20 mouse cellular contexts compared by ENCODE assay signal in the genomic region with DNA sequence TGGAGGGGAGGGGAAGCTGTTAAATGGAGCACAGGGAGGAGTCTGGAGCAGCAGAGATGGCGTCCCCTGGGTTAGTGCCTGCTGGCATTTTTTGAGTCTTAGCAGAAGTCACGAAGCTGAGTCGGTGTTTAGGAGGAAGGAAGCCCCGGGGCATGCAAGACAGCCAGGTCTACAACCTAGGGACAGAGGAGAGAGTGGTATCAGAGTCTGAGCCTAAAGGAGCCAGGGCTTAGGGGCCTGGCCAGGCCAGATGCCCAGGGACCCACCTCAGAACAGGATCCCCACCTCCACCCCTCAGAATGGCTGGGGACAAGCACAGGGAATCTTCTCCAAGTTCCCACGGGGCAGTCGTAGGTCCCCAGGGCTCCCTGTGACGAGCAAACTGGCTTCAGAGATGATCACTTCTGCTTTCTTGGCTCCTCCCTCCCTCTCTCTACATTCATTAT. TPM values are rescaled to one million over a fixed set of nuclear protein-coding genes. Genes with fewer than 3 reads are reported as not detected.
DNase-seq lines count a peak whose midpoint lies in the region; ATAC-seq and TF ChIP-seq lines count a peak whose summit lies in the region.
"Had no signal": no experiment of that assay in that cellular context is flagged by ENCODE, and none has a peak within 500 bp of the region (broad histone marks: within the 10 kb centered on the region; RNA-seq: fewer than 3 reads in every experiment).

No protein-coding gene starts in this region.

- ATAC-seq in hindbrain, embryonic 14.5 days (ENCODE audit: low FRiP score), result no peak
- ATAC-seq in G1E (ENCODE audit: extremely low read depth, insufficient number of reproducible peaks, low FRiP score, poor library complexity, severe bottlenecking), result no peak; the same call in 1 of the 2 replicates
- peak; percentile 20; the same call in 1 of the 2 replicates for ATAC-seq in liver, postnatal 0 days
- ATAC-seq in midbrain, postnatal 0 days (ENCODE audit: low FRiP score), result no peak
- ATAC-seq: hindbrain, postnatal 0 days; midbrain, embryonic 15.5 days; Patski had no signal

- peak overlapping the region; percentile 69; the same call in 1 of the 2 replicates for H3K27ac ChIP-seq in hindbrain, embryonic 10.5 days
- H3K27ac ChIP-seq in hindbrain, embryonic 14.5 days, result no peak overlapping the region
- H3K27ac ChIP-seq in liver, postnatal 0 days (ENCODE audit: low read depth), result peak overlapping the region; percentile 52
- H3K27ac ChIP-seq in midbrain, postnatal 0 days (ENCODE audit: low read depth, low read length), result no peak overlapping the region
- H3K27ac ChIP-seq: embryonic facial prominence, embryonic 15.5 days; hindbrain, postnatal 0 days; liver, embryonic 14.5 days; midbrain, embryonic 15.5 days; neural tube, embryonic 12.5 days; stomach, postnatal 0 days had no signal

- H3K36me3 ChIP-seq in hindbrain, embryonic 10.5 days, result peaks cover 46% of the 10 kb centered on the region
- peaks cover 29% of the 10 kb centered on the region for H3K36me3 ChIP-seq in hindbrain, embryonic 14.5 days (replicated peaks; ENCODE audit: control insufficient read depth, insufficient read depth)
- H3K36me3 ChIP-seq in G1E (replicated peaks), result peaks cover 27% of the 10 kb centered on the region
- H3K36me3 ChIP-seq in liver, postnatal 0 days (replicated peaks; ENCODE audit: insufficient read depth, low read length), result no peaks in the 10 kb centered on the region; the same call in 1 of the 2 replicates
- peaks cover 36% of the 10 kb centered on the region for H3K36me3 ChIP-seq in midbrain, postnatal 0 days (ENCODE audit: insufficient read depth, low read length)

- H3K4me2 ChIP-seq in hindbrain, embryonic 14.5 days (replicated peaks), result no peak overlapping the region
- peak overlapping the region; percentile 40; the same call in 1 of the 2 replicates for H3K4me2 ChIP-seq in liver, postnatal 0 days (ENCODE audit: low read depth, low read length)
- no peak overlapping the region for H3K4me2 ChIP-seq in midbrain, postnatal 0 days (ENCODE audit: low read depth, low read length, poor library complexity, severe bottlenecking)
- H3K4me2 ChIP-seq: embryonic facial prominence, embryonic 15.5 days; midbrain, embryonic 15.5 days; neural tube, embryonic 12.5 days had no signal

- no peaks in the 10 kb centered on the region for H3K9me3 ChIP-seq in hindbrain, embryonic 10.5 days
- H3K9me3 ChIP-seq in hindbrain, embryonic 14.5 days (ENCODE audit: control insufficient read depth, low read length), result no peaks in the 10 kb centered on the region
- H3K9me3 ChIP-seq in G1E (replicated peaks), result no peaks in the 10 kb centered on the region; the same call in 1 of the 2 replicates
- no peaks in the 10 kb centered on the region for H3K9me3 ChIP-seq in liver, postnatal 0 days (ENCODE audit: low read length)
- no peaks in the 10 kb centered on the region for H3K9me3 ChIP-seq in midbrain, postnatal 0 days (ENCODE audit: low read length)
- H3K9me3 ChIP-seq: embryonic facial prominence, embryonic 15.5 days; midbrain, embryonic 15.5 days; neural tube, embryonic 12.5 days had no signal

- 79% methylated on average over 7 of the region's 7 CpGs for WGBS in hindbrain, embryonic 10.5 days
- WGBS in hindbrain, embryonic 14.5 days, result 78% methylated on average over 7 of the region's 7 CpGs
- 32% methylated on average over 7 of the region's 7 CpGs for WGBS in liver, postnatal 0 days (ENCODE audit: insufficient replicate concordance)
- WGBS in midbrain, postnatal 0 days, result 70% methylated on average over 7 of the region's 7 CpGs

- H3K9ac ChIP-seq in hindbrain, embryonic 14.5 days, result no peak overlapping the region
- no peak overlapping the region for H3K9ac ChIP-seq in liver, postnatal 0 days (replicated peaks)
- no peak overlapping the region for H3K9ac ChIP-seq in midbrain, postnatal 0 days (replicated peaks; ENCODE audit: low read length, poor library complexity, severe bottlenecking)
- H3K9ac ChIP-seq: embryonic facial prominence, embryonic 15.5 days; liver, embryonic 14.5 days; midbrain, embryonic 15.5 days; neural tube, embryonic 12.5 days had no signal

- no peaks in the 10 kb centered on the region; the same call in 1 of the 2 replicates for H3K27me3 ChIP-seq in hindbrain, embryonic 10.5 days (ENCODE audit: insufficient read depth, poor library complexity, severe bottlenecking)
- H3K27me3 ChIP-seq in hindbrain, embryonic 14.5 days (ENCODE audit: control insufficient read depth, insufficient read depth, low read length), result no peaks in the 10 kb centered on the region
- H3K27me3 ChIP-seq in G1E (ENCODE audit: insufficient read depth, low read length), result peaks cover 22% of the 10 kb centered on the region; the same call in 1 of the 2 replicates
- no peaks in the 10 kb centered on the region for H3K27me3 ChIP-seq in liver, postnatal 0 days (ENCODE audit: insufficient read depth, low read length)
- H3K27me3 ChIP-seq in midbrain, postnatal 0 days (ENCODE audit: insufficient read depth, low read length), result no peaks in the 10 kb centered on the region
- H3K27me3 ChIP-seq: embryonic facial prominence, embryonic 15.5 days; midbrain, embryonic 15.5 days; neural tube, embryonic 12.5 days; Patski had no signal

- no peak overlapping the region for H3K4me3 ChIP-seq in hindbrain, embryonic 10.5 days
- H3K4me3 ChIP-seq in hindbrain, embryonic 14.5 days (replicated peaks; ENCODE audit: low read length), result no peak overlapping the region
- H3K4me3 ChIP-seq in G1E (ENCODE audit: low read depth, low read length), result peak overlapping the region; percentile 44; the same call in 1 of the 2 replicates
- no peak overlapping the region for H3K4me3 ChIP-seq in liver, postnatal 0 days (ENCODE audit: low read depth, low read length)
- H3K4me3 ChIP-seq in midbrain, postnatal 0 days (ENCODE audit: low read depth, low read length), result no peak overlapping the region
- H3K4me3 ChIP-seq: embryonic facial prominence, embryonic 15.5 days; midbrain, embryonic 15.5 days; neural tube, embryonic 12.5 days had no signal

- no peak for TF ChIP-seq EP300 in liver, postnatal 0 days (IDR thresholded peaks at IDR 0.05; ENCODE audit: low read depth)

- peaks cover 54% of the 10 kb centered on the region for H3K4me1 ChIP-seq in hindbrain, embryonic 10.5 days (replicated peaks)
- H3K4me1 ChIP-seq in hindbrain, embryonic 14.5 days (replicated peaks; ENCODE audit: control insufficient read depth, insufficient read depth, low read length), result no peaks in the 10 kb centered on the region
- peaks cover 70% of the 10 kb centered on the region for H3K4me1 ChIP-seq in G1E (ENCODE audit: insufficient read depth, low read depth, low read length)
- H3K4me1 ChIP-seq in liver, postnatal 0 days (ENCODE audit: insufficient read depth), result peaks cover 3% of the 10 kb centered on the region
- no peaks in the 10 kb centered on the region for H3K4me1 ChIP-seq in midbrain, postnatal 0 days (ENCODE audit: insufficient read depth, low read length)

- TF ChIP-seq CTCF in G1E (IDR thresholded peaks at IDR 0.05; ENCODE audit: low read depth, low read length), result no peak
- TF ChIP-seq CTCF in liver, postnatal 0 days (IDR thresholded peaks at IDR 0.05; ENCODE audit: low read depth), result no peak
- no peak for TF ChIP-seq CTCF in midbrain, postnatal 0 days (IDR thresholded peaks at IDR 0.05)

- DNase-seq in hindbrain, embryonic 10.5 days (ENCODE audit: low spot score), result no peak
- no peak for DNase-seq in hindbrain, embryonic 14.5 days (ENCODE audit: low spot score)
- peak; percentile 83 for DNase-seq in A20 (ENCODE audit: low read depth, low spot score)
- DNase-seq in G1E (ENCODE audit: low spot score), result no peak
- DNase-seq in liver, postnatal 0 days, result no peak
- no peak for DNase-seq in urinary bladder, adult 2 months (ENCODE audit: low spot score)
- no peak for DNase-seq in lung, postnatal 10 days
- DNase-seq in midbrain, postnatal 0 days (ENCODE audit: low spot score), result no peak
- DNase-seq: cerebellum, adult 11 months; kidney, adult 8-10 months; kidney, postnatal 4 days; layer of hippocampus, postnatal 36 days; lung, postnatal 36 days had no signal

RNA-seq across cellular contexts. Expression of gene Lgals9, which starts 32.4 kb away (rescaled TPM):
- 4.3 and 5.7 TPM in 2 replicates for polyA plus RNA-seq in hindbrain, embryonic 10.5 days (2016; fragmentation: Nextera tagmentation; extraction: Ambion mirVana)
- polyA plus RNA-seq in hindbrain, embryonic 14.5 days (2014; fragmentation: Nextera tagmentation; extraction: Ambion mirVana), result 12.2 and 13.7 TPM in 2 replicates
- 786 and 908 TPM in 2 replicates for total RNA-seq in G1E (2014; fragmentation: Nextera tagmentation)
- total RNA-seq in G1E (2017), result 178 and 183 TPM in 2 replicates
- 41.2 and 50.3 TPM in 2 replicates for polyA plus RNA-seq in G1E (2012)
- polyA plus RNA-seq in liver, postnatal 0 days (2015; fragmentation: Nextera tagmentation; extraction: Ambion mirVana), result 361 and 373 TPM in 2 replicates
- polyA plus RNA-seq in urinary bladder, adult 2 months (2012; rRNA removed), result 74.3 and 76.8 TPM in 2 replicates
- total RNA-seq in midbrain, postnatal 0 days (2014; rRNA removed), result 15.7 and 16.0 TPM in 2 replicates
- 16.5 and 19.9 TPM in 2 replicates for polyA plus RNA-seq in midbrain, postnatal 0 days (2015; fragmentation: Nextera tagmentation; extraction: Ambion mirVana)

Comparison
In these comparisons a context has a peak if more than half of its experiments do, and no peak if none do; other contexts are left out.
1. H3K27ac ChIP-seq: peak in hindbrain, embryonic 10.5 days (single experiment) and liver, postnatal 0 days (single experiment); none in hindbrain, embryonic 14.5 days (single experiment) and midbrain, postnatal 0 days (single experiment).